Mouse (Mus musculus): ENCODE results near the gene Vmn2r52. TPM values are rescaled to one million over a fixed set of nuclear protein-coding genes. Genes with fewer than 3 reads are reported as not detected.

Vmn2r52 gene
- polyA plus RNA-seq (2012; rRNA removed), result not detected in 2 replicates

DNA sequence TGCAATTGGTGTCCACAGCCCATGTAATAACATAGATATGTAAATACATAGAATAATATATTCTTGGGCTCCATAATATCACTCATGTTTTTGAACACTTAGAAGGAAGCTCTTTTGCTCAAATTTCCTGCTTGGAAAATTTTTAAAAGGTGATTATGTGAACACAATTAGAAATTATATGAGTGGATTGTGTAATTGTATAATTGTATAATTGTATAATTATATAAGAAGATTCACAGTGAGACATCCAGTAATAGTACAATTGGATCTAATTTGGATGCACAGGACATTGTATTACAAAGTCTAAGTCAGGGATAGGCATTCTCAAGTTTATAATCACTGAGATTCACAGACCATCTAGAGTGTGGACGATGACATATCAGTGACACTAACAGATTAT lies at the start of gene Vmn2r52:
Gene Vmn2r52 (minus strand): TSS at position 101 of the 400 bp plus-strand sequence.

DNA sequence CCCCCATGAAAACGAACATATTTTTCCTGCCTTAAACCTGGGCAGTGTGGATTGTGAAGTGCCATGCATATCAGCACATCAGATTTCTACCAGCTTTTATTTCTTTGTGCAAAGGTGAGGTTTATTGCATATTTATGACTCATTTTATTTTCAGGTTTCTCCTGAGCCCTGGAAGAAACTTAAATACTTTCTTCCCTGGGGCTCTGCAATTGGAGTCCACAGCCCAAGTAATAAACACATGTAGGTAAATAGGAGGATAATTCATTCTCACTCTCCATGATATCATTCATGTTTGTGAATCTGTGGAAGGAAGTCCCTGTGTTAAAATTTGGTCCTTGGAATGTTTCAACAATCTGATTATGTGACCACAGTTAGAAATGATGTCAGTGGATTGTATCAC lies 70.7 kb downstream of the Vmn2r52 start, which contains the start of gene Vmn2r51:
Gene Vmn2r51 (minus strand): TSS at position 101 of the 400 bp plus-strand sequence.

Other genes starting within 250 kb of the Vmn2r52 start
- gene Vmn2r48, start 223.0 kb downstream of the Vmn2r52 start, polyA plus RNA-seq (2012; rRNA removed), result not detected in 2 replicates
- not detected in 2 replicates for gene Vmn2r49, start 184.3 kb downstream of the Vmn2r52 start, polyA plus RNA-seq (2012; rRNA removed)
- gene Vmn2r50, start 123.3 kb downstream of the Vmn2r52 start, polyA plus RNA-seq (2012; rRNA removed), result not detected in 2 replicates
- gene Vmn2r51, start 70.8 kb downstream of the Vmn2r52 start, polyA plus RNA-seq (2012; rRNA removed), result not detected in 2 replicates
- not detected in 2 replicates for gene Vmn1r66, start 101.4 kb upstream of the Vmn2r52 start, polyA plus RNA-seq (2012; rRNA removed)